Mouse (Mus musculus) cerebellum, adult 11-12 months (tissue): Measurements from ENCODE around the gene Gm14308.
"Not testable (repeated sequence)": the region's sequence is repeated elsewhere in the genome, so short reads cannot be mapped to it uniquely, and the experiment has no call there.

Experiments used
- DNase-seq: peaks from one replicate; pipeline ENCODE4 v3.0.0; 2022

The Gm14308 gene

GRCm38 (mm10) chr2:176636244-176636643, at the start of gene Gm14308:
Gene Gm14308, minus strand, starts transcription at chr2:176636344.
- DNase-seq, result not testable (repeated sequence)

- DNase-seq, result not testable (repeated sequence)
Measured at GRCm38 (mm10) chr2:176670222-176670621, 34.1 kb upstream of the Gm14308 start, which contains the start of gene Zfp973. Gene Zfp973, plus strand, starts transcription at chr2:176670522.
